Mouse (Mus musculus) Muller cell, postnatal 12 days (primary cell): ENCODE data around the gene Pzp.

ENCODE experiments used
- DNase-seq: peaks from one replicate; pipeline ENCODE4 v3.0.0-alpha.2; 2015; ENCODE audit errors: inconsistent ontology term

The Pzp gene

DNA sequence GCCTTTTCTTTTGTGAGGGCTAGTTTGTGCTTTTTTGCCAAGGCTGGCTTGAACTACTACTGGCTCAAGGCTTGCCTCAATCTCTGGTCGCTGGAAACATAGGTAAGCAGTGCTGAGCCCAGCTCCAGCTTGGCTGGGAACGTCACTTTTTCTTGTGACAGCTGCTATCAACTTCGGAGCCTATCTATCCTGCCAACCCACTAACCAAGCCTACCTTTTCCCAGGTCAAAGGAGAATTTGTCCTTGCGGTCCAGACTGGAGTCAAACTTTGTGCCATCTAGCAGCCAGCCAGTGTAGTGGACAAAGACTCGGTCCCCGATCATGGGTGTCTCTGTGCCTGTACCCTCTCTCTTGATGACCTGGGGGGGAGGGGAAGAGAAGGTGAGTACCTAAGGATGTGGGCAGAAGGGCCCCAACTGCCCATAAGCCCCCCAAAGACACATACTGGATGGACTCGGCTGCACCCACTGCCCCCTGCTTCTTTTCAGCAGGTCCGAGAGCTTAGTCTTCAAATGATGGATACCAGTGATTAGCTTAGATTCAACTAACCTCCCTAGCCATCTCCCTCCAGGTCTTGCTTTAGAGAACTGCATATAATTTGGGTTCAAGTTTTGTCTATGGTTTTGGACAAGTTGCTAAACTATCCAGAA, 90.0 kb downstream of the Pzp start:
- no peak for DNase-seq

DNA sequence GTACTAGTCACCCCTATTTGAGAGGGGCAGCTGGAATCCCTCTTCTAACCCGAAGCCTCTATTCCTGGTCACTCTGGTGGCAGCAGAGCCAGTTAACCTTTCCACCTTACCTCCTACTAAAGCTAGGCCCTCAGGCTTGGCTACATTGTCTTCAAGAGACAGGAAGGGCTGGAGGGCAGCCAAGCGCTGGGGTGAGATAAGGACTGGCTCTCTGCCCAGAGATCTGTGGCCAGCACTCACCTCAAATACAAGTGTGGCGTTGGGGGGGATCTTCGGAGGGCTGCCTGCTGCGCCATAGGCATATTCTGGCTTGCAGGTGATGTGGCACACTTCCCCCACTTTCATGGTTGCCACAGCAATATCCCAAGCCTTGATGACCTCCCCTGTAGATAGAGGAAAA, 91.0 kb downstream of the Pzp start:
- DNase-seq, result no peak
